Mouse (Mus musculus) limb, embryonic 14.5 days (tissue): ENCODE measurements around the gene Tpt1. TPM values are rescaled to one million over a fixed set of nuclear protein-coding genes. Genes with fewer than 3 reads are reported as not detected.
A peak's percentile ranks its signal among the peaks of the same experiment; 100 is the strongest.
"Not testable (repeated sequence)": the region's sequence is repeated elsewhere in the genome, so short reads cannot be mapped to it uniquely, and the experiment has no call there.

ENCODE experiments used
- ATAC-seq: fragments of 200-750 bp; cut with Nextera tagmentation; 2 replicates; pipeline ENCODE4 v1.8.0; 2017; ENCODE audit warnings: low read depth, moderate number of reproducible peaks, moderate TSS enrichment; ENCODE audit not compliant: low FRiP score
- DNase-seq: peaks from one replicate; pipeline ENCODE4 v3.0.0-alpha.2; 2015; ENCODE audit warnings: low spot score
- H3K27ac ChIP-seq: fragments of 300-500 bp; sonication (generic); replicated peaks from 2 replicates; pipeline ENCODE4 v1.5.1; 2014; ENCODE audit warnings: low read depth, mild to moderate bottlenecking, low read length, moderate library complexity, mixed read lengths
- H3K27me3 ChIP-seq: fragments of 300-500 bp; sonication (generic); 2 replicates; pipeline ENCODE4 v1.6.1; 2014; ENCODE audit warnings: low read length, mixed read lengths; ENCODE audit not compliant: control insufficient read depth, insufficient read depth
- H3K36me3 ChIP-seq: fragments of 300-500 bp; sonication (generic); 2 replicates; pipeline ENCODE4 v1.6.1; 2014; ENCODE audit warnings: mild to moderate bottlenecking, low read length, moderate library complexity, mixed read lengths; ENCODE audit not compliant: control insufficient read depth, insufficient read depth
- H3K4me1 ChIP-seq: fragments of 300-500 bp; sonication (generic); 2 replicates; pipeline ENCODE4 v1.6.1; 2014; ENCODE audit warnings: antibody characterized with exemption, low read length, mixed read lengths; ENCODE audit not compliant: control insufficient read depth, insufficient read depth
- H3K4me2 ChIP-seq: fragments of 300-500 bp; sonication (generic); replicated peaks from 2 replicates; pipeline ENCODE4 v1.6.1; 2014; ENCODE audit warnings: low read depth, mild to moderate bottlenecking, low read length, moderate library complexity; ENCODE audit not compliant: severe bottlenecking
- H3K4me3 ChIP-seq: fragments of 300-500 bp; sonication (generic); replicated peaks from 2 replicates; pipeline ENCODE4 v1.5.1; 2014; ENCODE audit warnings: low read length
- H3K9ac ChIP-seq: fragments of 300-500 bp; sonication (generic); 2 replicates; pipeline ENCODE4 v1.6.1; 2014; ENCODE audit warnings: mild to moderate bottlenecking, low read depth, low read length, moderate library complexity; ENCODE audit not compliant: severe bottlenecking
- H3K9me3 ChIP-seq: fragments of 300-500 bp; sonication (generic); 2 replicates; pipeline ENCODE4 v1.6.1; 2016; ENCODE audit warnings: low read length; ENCODE audit not compliant: control insufficient read depth
- POLR2A ChIP-seq: fragments of 200-500 bp; IDR thresholded peaks from 2 replicates; pipeline ENCODE4 v1.8.0; 2012; ENCODE audit warnings: inconsistent platforms, mild to moderate bottlenecking, moderate library complexity, borderline replicate concordance; ENCODE audit not compliant: insufficient read depth, insufficient read length; ENCODE audit errors: extremely low read depth
- WGBS: fragments of 180-500 bp; shearing (Covaris S2); extraction: QIAGEN DNeasy Blood & Tissue Kit; methylation state at CpG from one replicate; pipeline ENCODE4 v1.1.7; 2014; 5-methylcytosine and 5-hydroxymethylcytosine counted together
- polyA plus RNA-seq, 2 experiments: library from polyadenylated mRNA; depleted of rRNA in 1 of 2; stranded (reverse) in 1 of 2; unstranded in 1 of 2; fragments of >200 nt; fragmentation: Nextera tagmentation in 1 of 2; extraction: Ambion mirVana in 1 of 2; gene quantifications; 2 replicates each; pipeline versions ENCODE4 v1.2.1 to v1.2.3; 2012 to 2014

The Tpt1 gene
- polyA plus RNA-seq, 2 experiments, result 1,305 to 2,539 TPM

DNA sequence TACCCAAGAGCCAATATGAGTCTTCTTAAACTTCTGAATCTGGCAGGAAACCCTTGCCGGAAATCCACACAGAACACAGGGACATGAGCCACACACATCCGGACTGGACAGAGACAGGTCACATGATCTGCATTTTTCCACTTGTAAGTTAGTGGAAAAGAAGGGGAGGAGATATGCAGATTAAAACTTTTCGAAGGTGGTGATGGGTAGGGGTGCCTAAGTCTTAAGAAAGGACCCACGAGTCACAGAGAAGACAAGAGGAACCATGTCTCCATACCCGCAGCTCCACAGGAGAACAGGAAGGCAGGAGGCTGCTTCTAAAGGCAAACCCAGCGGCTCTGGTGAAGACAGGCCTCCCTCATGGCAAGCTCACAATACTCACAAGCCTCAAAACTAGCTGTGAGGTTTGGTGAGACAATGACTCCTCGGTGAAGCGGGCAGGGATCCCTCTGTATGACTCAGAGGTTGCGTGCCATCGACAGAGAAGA lies 10.6 kb upstream of the Tpt1 start:
- under 1% methylated on average over 10 of the region's 10 CpGs for WGBS
- Histone ChIP-seq H3K9ac (peak overlapping the region; percentile 71), H3K27ac (peak overlapping the region; percentile 98), H3K4me3 (peak overlapping the region; percentile 44), H3K9me3 (no peaks in the 10 kb centered on the region), H3K36me3 (no peaks in the 10 kb centered on the region), H3K27me3 (no peaks in the 10 kb centered on the region), H3K4me1 (peaks cover 12% of the 10 kb centered on the region; the same call in 1 of the 2 replicates), H3K4me2 (peak overlapping the region; percentile 94)
- peak; percentile 92 for DNase-seq
- peak; percentile 92 for ATAC-seq
- TF ChIP-seq POLR2A, result 0 out of 2 replicates have a peak, but pooled peaks have one; percentile 72

GRCm38 (mm10) chr14:75834739-75835381 lies 10.0 kb upstream of the Tpt1 start:
- peak overlapping the region; percentile 71 for H3K9ac ChIP-seq
- peak; percentile 80 for DNase-seq

DNA sequence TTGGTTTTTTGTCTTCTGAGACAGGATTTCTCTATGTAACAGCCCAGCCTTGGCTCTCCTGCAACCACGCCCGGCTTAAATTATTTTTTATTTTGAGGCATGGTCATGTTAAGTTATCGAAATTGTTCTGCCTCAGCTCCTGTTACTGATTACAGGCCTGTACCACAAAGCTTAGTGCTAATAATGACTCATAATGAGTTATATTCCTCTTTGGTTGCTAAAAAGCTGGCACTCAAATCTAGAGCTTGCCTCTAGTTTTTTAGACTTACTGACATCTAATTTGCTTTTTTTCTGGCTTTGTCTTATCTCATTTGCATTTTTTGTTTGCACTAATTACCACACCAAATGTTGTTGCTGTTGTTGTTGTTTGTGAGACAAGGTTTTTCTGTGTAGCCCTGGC lies 8.3 kb upstream of the Tpt1 start:
- no peak for ATAC-seq
- Histone ChIP-seq H3K27me3 (no peaks in the 10 kb centered on the region), H3K36me3 (no peaks in the 10 kb centered on the region), H3K9me3 (no peaks in the 10 kb centered on the region), H3K4me1 (peaks cover 12% of the 10 kb centered on the region; the same call in 1 of the 2 replicates), H3K4me3 (no peak overlapping the region), H3K27ac (no peak overlapping the region), H3K9ac (no peak overlapping the region), H3K4me2 (no peak overlapping the region)
- no peak for TF ChIP-seq POLR2A
- WGBS, result 80% methylated on average over 3 of the region's 3 CpGs
- no peak for DNase-seq

More at GRCm38 (mm10) chr14:75834739-75835381, 10.0 kb upstream of the Tpt1 start:
- H3K4me3 ChIP-seq, result peak overlapping the region; percentile 44
- H3K27me3 ChIP-seq, result no peaks in the 10 kb centered on the region
- no peaks in the 10 kb centered on the region for H3K36me3 ChIP-seq
- peak overlapping the region; percentile 94 for H3K4me2 ChIP-seq
- peaks cover 12% of the 10 kb centered on the region; the same call in 1 of the 2 replicates for H3K4me1 ChIP-seq
- ATAC-seq, result peak; percentile 55
- TF ChIP-seq POLR2A, result no peak
- WGBS, result under 1% methylated on average over 16 of the region's 16 CpGs
- H3K9me3 ChIP-seq, result no peaks in the 10 kb centered on the region
- H3K27ac ChIP-seq, result peak overlapping the region; percentile 98

- no peaks in the 10 kb centered on the region for H3K36me3 ChIP-seq
- DNase-seq (peak; percentile 27), ATAC-seq (no peak)
- no peak overlapping the region for H3K4me3 ChIP-seq
- H3K9me3 ChIP-seq, result no peaks in the 10 kb centered on the region
- no peak overlapping the region for H3K27ac ChIP-seq
- no peak for TF ChIP-seq POLR2A
- peaks cover 12% of the 10 kb centered on the region; the same call in 1 of the 2 replicates for H3K4me1 ChIP-seq
- 61% methylated on average over 10 of the region's 10 CpGs for WGBS
- H3K27me3 ChIP-seq, result no peaks in the 10 kb centered on the region
- no peak overlapping the region for H3K9ac ChIP-seq
- no peak overlapping the region for H3K4me2 ChIP-seq
Measured at GRCm38 (mm10) chr14:75837048-75837916, 7.6 kb upstream of the Tpt1 start.

DNA sequence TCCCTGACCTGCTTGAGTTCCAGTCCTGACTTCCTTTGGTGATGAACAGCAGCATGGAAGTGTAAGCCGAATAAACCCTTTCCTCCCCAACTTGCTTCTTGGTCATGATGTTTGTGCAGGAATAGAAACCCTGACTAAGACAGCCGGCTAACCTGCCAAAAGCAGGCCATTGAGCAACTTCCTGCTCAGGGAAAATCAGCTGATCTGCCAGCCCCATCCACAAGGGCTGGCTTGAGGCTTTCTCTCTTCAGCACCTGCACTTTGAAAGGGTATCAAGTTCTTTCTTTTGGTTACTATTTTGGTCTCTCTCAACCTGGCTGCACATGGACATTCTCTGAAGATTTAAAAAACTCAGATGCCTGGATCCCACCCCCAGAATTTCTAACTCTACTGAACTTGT lies 3.1 kb upstream of the Tpt1 start:
- not testable (repeated sequence) for DNase-seq, H3K4me3 ChIP-seq, ATAC-seq, H3K27me3 ChIP-seq, H3K36me3 ChIP-seq, H3K9ac ChIP-seq, H3K9me3 ChIP-seq, H3K4me2 ChIP-seq, H3K4me1 ChIP-seq, H3K27ac ChIP-seq
- WGBS, result 63% methylated on average over 1 of the region's 2 CpGs
